Mouse (Mus musculus): ENCODE measurements around the gene Cend1. TPM values are rescaled to one million over a fixed set of nuclear protein-coding genes. Genes with fewer than 3 reads are reported as not detected.

Cend1 gene
- polyA plus RNA-seq, 1 experiment from 2014 or later: 22.7 TPM

Other genes with a start within 250 kb of the Cend1 start
- 93.4 and 96.4 TPM in 2 replicates for gene Hras, start 235.5 kb downstream of the Cend1 start, polyA plus RNA-seq (2016; fragmentation: Nextera tagmentation; extraction: Ambion mirVana)
- gene Lrrc56, start 235.3 kb downstream of the Cend1 start, polyA plus RNA-seq (2016; fragmentation: Nextera tagmentation; extraction: Ambion mirVana): 13.1 and 14.4 TPM in 2 replicates
- 3.7 and 3.8 TPM in 2 replicates for gene Lmntd2, start 215.4 kb downstream of the Cend1 start, polyA plus RNA-seq (2016; fragmentation: Nextera tagmentation; extraction: Ambion mirVana)
- 40.1 and 40.6 TPM in 2 replicates for gene Rassf7, start 213.6 kb downstream of the Cend1 start, polyA plus RNA-seq (2016; fragmentation: Nextera tagmentation; extraction: Ambion mirVana)
- gene Phrf1, start 200.7 kb downstream of the Cend1 start, polyA plus RNA-seq (2016; fragmentation: Nextera tagmentation; extraction: Ambion mirVana): 107 and 112 TPM in 2 replicates
- 0.81 and 0.84 TPM in 2 replicates for gene Irf7, start 163.0 kb downstream of the Cend1 start, polyA plus RNA-seq (2016; fragmentation: Nextera tagmentation; extraction: Ambion mirVana)
- gene Cdhr5, start 152.7 kb downstream of the Cend1 start, polyA plus RNA-seq (2016; fragmentation: Nextera tagmentation; extraction: Ambion mirVana): not detected in 2 replicates
- gene Sct, start 150.4 kb downstream of the Cend1 start, polyA plus RNA-seq (2016; fragmentation: Nextera tagmentation; extraction: Ambion mirVana): 0.64 and 1.3 TPM in 2 replicates
- 0.39 and 0.68 TPM in 2 replicates for gene Drd4, start 137.5 kb downstream of the Cend1 start, polyA plus RNA-seq (2016; fragmentation: Nextera tagmentation; extraction: Ambion mirVana)
- 85.9 and 88.3 TPM in 2 replicates for gene Deaf1, start 101.8 kb downstream of the Cend1 start, polyA plus RNA-seq (2016; fragmentation: Nextera tagmentation; extraction: Ambion mirVana)
- gene Tmem80, start 101.8 kb downstream of the Cend1 start, polyA plus RNA-seq (2016; fragmentation: Nextera tagmentation; extraction: Ambion mirVana): 64.9 and 68.9 TPM in 2 replicates
- 0.86 and 1.4 TPM in 2 replicates for gene Eps8l2, start 90.6 kb downstream of the Cend1 start, polyA plus RNA-seq (2016; fragmentation: Nextera tagmentation; extraction: Ambion mirVana)
- gene Taldo1, start 37.3 kb downstream of the Cend1 start, polyA plus RNA-seq (2016; fragmentation: Nextera tagmentation; extraction: Ambion mirVana): 362 and 364 TPM in 2 replicates
- 47.0 and 48.2 TPM in 2 replicates for gene Gatd1, start 15.4 kb downstream of the Cend1 start, polyA plus RNA-seq (2016; fragmentation: Nextera tagmentation; extraction: Ambion mirVana)
- 52.6 and 52.7 TPM in 2 replicates for gene Slc25a22, start 8.4 kb upstream of the Cend1 start, polyA plus RNA-seq (2016; fragmentation: Nextera tagmentation; extraction: Ambion mirVana)
- 9.6 and 12.3 TPM in 2 replicates for gene Pidd1, start 14.5 kb upstream of the Cend1 start, polyA plus RNA-seq (2016; fragmentation: Nextera tagmentation; extraction: Ambion mirVana)
- gene Rplp2, start 17.9 kb upstream of the Cend1 start, polyA plus RNA-seq (2016; fragmentation: Nextera tagmentation; extraction: Ambion mirVana): 884 and 899 TPM in 2 replicates
- 15.6 and 18.3 TPM in 2 replicates for gene Pnpla2, start 25.7 kb upstream of the Cend1 start, polyA plus RNA-seq (2016; fragmentation: Nextera tagmentation; extraction: Ambion mirVana)
- gene Cracr2b, start 31.6 kb upstream of the Cend1 start, polyA plus RNA-seq (2016; fragmentation: Nextera tagmentation; extraction: Ambion mirVana): 5.4 and 6.0 TPM in 2 replicates
- gene Cd151, start 37.9 kb upstream of the Cend1 start, polyA plus RNA-seq (2016; fragmentation: Nextera tagmentation; extraction: Ambion mirVana): 14.8 and 15.6 TPM in 2 replicates
- gene Polr2l, start 45.6 kb upstream of the Cend1 start, polyA plus RNA-seq (2016; fragmentation: Nextera tagmentation; extraction: Ambion mirVana): 73.8 and 75.0 TPM in 2 replicates
- 25.3 and 32.6 TPM in 2 replicates for gene Tspan4, start 45.7 kb upstream of the Cend1 start, polyA plus RNA-seq (2016; fragmentation: Nextera tagmentation; extraction: Ambion mirVana)
- 29.3 and 30.2 TPM in 2 replicates for gene Chid1, start 110.4 kb upstream of the Cend1 start, polyA plus RNA-seq (2016; fragmentation: Nextera tagmentation; extraction: Ambion mirVana)
- 109 and 113 TPM in 2 replicates for gene Ap2a2, start 132.7 kb upstream of the Cend1 start, polyA plus RNA-seq (2016; fragmentation: Nextera tagmentation; extraction: Ambion mirVana)
- gene Muc6, start 225.8 kb upstream of the Cend1 start, polyA plus RNA-seq (2016; fragmentation: Nextera tagmentation; extraction: Ambion mirVana): 0.08 and 0.15 TPM in 2 replicates

Data from midbrain, embryonic 12.5 days (tissue).